Mouse (Mus musculus): ENCODE data around the gene Il17rc. TPM values are rescaled to one million over a fixed set of nuclear protein-coding genes. Genes with fewer than 3 reads are reported as not detected.

The Il17rc gene
- polyA plus RNA-seq, 1 experiment from 2014 or later = 1.4 TPM

DNA sequence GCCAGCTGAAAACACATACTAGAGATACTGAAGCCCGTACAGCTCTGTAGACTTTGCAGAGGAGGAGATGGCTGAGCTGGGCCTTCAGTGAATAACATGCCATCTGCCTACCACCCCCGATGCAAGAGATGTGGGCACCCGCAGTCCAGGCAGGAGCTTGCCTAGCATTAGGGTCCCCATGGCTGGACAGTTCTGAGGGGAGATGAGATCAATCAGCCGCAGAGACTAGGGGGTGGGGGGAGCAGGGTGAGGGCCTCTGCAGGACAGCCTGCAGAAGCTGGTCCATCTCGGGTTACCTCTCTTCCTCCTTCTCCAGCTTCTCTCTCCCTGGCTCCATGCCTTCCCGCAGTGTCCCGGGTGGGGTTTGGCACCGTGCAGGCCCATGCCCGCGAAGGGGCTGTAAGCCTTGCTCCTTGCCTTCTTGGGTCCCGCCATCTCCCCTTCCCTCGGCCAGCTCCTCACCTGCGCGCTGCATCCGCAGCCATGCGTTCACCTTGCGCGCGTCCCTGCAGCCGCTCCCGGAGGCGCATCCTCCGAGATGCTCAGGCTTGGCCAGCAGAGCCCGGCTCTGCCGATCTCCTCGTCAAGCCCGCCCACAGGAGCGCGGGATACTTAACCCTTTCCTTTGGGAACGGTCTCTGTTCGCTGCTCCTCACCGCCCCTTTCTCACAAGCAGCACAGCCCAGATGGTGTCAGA is 30.3 kb downstream of the Il17rc start, which contains the start of gene Prrt3:
Gene Prrt3, minus strand, starts transcription at position 544 of the 697 bp plus-strand sequence.
- Histone ChIP-seq H3K9me3 (replicated peaks) (no peaks in the 10 kb centered on the region), H3K36me3 (ENCODE audit: poor library complexity, severe bottlenecking) (no peaks in the 10 kb centered on the region), H3K4me2 (peak within 1 kb of the TSS; percentile 83), H3K9ac (peak within 1 kb of the TSS; percentile 75), H3K27me3 (peaks cover 7% of the 10 kb centered on the region; the same call in 1 of the 2 replicates), H3K4me1 (peaks cover 6% of the 10 kb centered on the region; the same call in 1 of the 2 replicates), H3K27ac (no peak within 1 kb of the TSS), H3K4me3 (peak within 1 kb of the TSS; percentile 59)
- WGBS = 2% methylated on average over 32 of the region's 32 CpGs
- ATAC-seq = peak; percentile 89

- Histone ChIP-seq H3K27ac (no peak overlapping the region), H3K4me3 (no peak overlapping the region), H3K36me3 (ENCODE audit: poor library complexity, severe bottlenecking) (no peaks in the 10 kb centered on the region), H3K4me1 (peaks cover 6% of the 10 kb centered on the region; the same call in 1 of the 2 replicates), H3K9me3 (replicated peaks) (no peaks in the 10 kb centered on the region), H3K27me3 (peaks cover 7% of the 10 kb centered on the region; the same call in 1 of the 2 replicates), H3K4me2 (no peak overlapping the region), H3K9ac (no peak overlapping the region)
- 49% methylated on average over 2 of the region's 2 CpGs for WGBS
- no peak for ATAC-seq
Observed at GRCm38 (mm10) chr6:113502801-113503200, 31.6 kb downstream of the Il17rc start.

GRCm38 (mm10) chr6:113505689-113506088 is 34.5 kb downstream of the Il17rc start:
- Histone ChIP-seq H3K4me3 (no peak overlapping the region), H3K36me3 (ENCODE audit: poor library complexity, severe bottlenecking) (no peaks in the 10 kb centered on the region), H3K4me1 (peaks cover 6% of the 10 kb centered on the region; the same call in 1 of the 2 replicates), H3K9ac (no peak overlapping the region), H3K27ac (no peak overlapping the region), H3K9me3 (replicated peaks) (no peaks in the 10 kb centered on the region), H3K27me3 (peaks cover 5% of the 10 kb centered on the region; the same call in 1 of the 2 replicates), H3K4me2 (no peak overlapping the region)
- 100% methylated on average over 1 of the region's 1 CpGs for WGBS
- no peak for ATAC-seq

- Histone ChIP-seq H3K4me2 (no peak overlapping the region), H3K36me3 (ENCODE audit: poor library complexity, severe bottlenecking) (0 out of 2 replicates have a peak, but pooled peaks cover under 1% of the 10 kb centered on the region), H3K9ac (no peak overlapping the region), H3K4me1 (no peaks in the 10 kb centered on the region), H3K27ac (no peak overlapping the region), H3K4me3 (no peak overlapping the region), H3K9me3 (replicated peaks) (no peaks in the 10 kb centered on the region), H3K27me3 (no peaks in the 10 kb centered on the region)
- ATAC-seq = no peak
Observed at GRCm38 (mm10) chr6:113507130-113507529, 35.9 kb downstream of the Il17rc start.

GRCm38 (mm10) chr6:113508272-113508946 is 37.2 kb downstream of the Il17rc start:
- Histone ChIP-seq H3K4me1 (no peaks in the 10 kb centered on the region), H3K9me3 (replicated peaks) (no peaks in the 10 kb centered on the region), H3K4me3 (no peak overlapping the region), H3K36me3 (ENCODE audit: poor library complexity, severe bottlenecking) (peaks cover 8% of the 10 kb centered on the region), H3K27me3 (no peaks in the 10 kb centered on the region), H3K27ac (no peak overlapping the region), H3K9ac (no peak overlapping the region), H3K4me2 (no peak overlapping the region)
- 66% methylated on average over 7 of the region's 7 CpGs for WGBS
- ATAC-seq = no peak

DNA sequence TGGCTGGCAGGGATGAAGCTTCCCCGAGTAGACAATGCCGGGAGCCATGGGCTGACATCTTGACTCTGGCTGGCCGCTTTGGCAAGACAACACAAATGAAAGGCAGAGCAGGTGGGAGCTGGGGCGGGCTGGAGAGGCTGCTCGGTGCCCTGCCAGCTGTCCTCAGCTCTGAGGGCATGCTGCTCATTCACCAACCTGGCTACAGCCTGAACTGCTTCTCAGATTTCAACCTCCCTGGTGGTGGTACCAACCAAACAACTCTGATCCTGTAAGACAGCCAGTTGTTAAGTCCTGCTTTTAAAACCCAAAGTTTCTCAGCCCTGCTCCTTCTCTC is 37.7 kb downstream of the Il17rc start:
- Histone ChIP-seq H3K4me2 (no peak overlapping the region), H3K9ac (no peak overlapping the region), H3K4me1 (no peaks in the 10 kb centered on the region), H3K36me3 (ENCODE audit: poor library complexity, severe bottlenecking) (peaks cover 13% of the 10 kb centered on the region), H3K9me3 (replicated peaks) (no peaks in the 10 kb centered on the region), H3K27ac (no peak overlapping the region), H3K4me3 (no peak overlapping the region), H3K27me3 (no peaks in the 10 kb centered on the region)
- WGBS = 46% methylated on average over 5 of the region's 5 CpGs
- ATAC-seq = no peak

DNA sequence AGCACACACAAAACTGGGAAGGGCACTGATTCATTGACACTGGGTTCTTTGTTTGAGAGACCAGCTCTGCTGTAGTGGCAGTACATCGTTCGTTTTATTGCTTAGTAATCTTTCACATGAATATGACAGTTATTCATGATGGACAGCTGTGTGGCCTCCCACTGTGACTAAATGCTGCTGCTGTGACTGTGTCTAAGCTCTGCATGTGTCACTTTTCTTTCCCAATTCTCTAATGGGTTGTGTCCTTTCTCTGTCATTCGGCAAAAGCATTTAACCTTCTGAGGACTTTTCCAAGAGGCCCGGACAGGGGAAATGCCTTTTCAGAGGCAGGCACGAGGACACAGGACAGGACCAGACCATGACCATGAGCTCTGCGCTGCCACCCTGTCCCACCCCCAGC is 42.7 kb downstream of the Il17rc start:
- Histone ChIP-seq H3K9me3 (replicated peaks) (no peaks in the 10 kb centered on the region), H3K4me3 (no peak overlapping the region), H3K36me3 (ENCODE audit: poor library complexity, severe bottlenecking) (peaks cover 63% of the 10 kb centered on the region), H3K9ac (no peak overlapping the region), H3K27ac (no peak overlapping the region), H3K4me1 (no peaks in the 10 kb centered on the region), H3K4me2 (no peak overlapping the region), H3K27me3 (no peaks in the 10 kb centered on the region)
- 96% methylated on average over 6 of the region's 6 CpGs for WGBS
- ATAC-seq = no peak

DNA sequence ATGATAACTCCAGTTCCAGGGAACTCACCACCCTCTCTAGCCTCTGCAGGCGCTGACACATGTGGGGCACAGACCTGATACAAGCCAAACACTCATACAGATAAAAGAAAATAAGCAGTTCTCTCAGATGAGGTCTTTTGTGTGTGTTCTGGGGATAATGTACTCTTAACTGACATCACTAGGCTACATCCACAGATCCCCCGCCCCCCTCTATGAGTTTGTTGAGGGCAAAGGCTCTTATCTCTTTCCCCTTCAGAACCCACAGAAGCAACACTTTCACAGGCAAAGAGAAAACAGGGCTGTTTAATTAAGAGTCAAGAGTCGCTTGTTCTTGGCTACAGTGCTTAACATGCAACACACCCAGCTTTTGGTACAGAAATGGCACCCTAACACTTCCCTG is 43.4 kb downstream of the Il17rc start:
- H3K27me3 ChIP-seq = no peaks in the 10 kb centered on the region
- WGBS = 95% methylated on average over 3 of the region's 3 CpGs
- H3K4me1 ChIP-seq = no peaks in the 10 kb centered on the region
- H3K9ac ChIP-seq = no peak overlapping the region
- H3K4me2 ChIP-seq = no peak overlapping the region
- H3K9me3 ChIP-seq (replicated peaks) = no peaks in the 10 kb centered on the region
- no peak overlapping the region for H3K4me3 ChIP-seq
- peaks cover 69% of the 10 kb centered on the region for H3K36me3 ChIP-seq (ENCODE audit: poor library complexity, severe bottlenecking)
- no peak for ATAC-seq
- no peak overlapping the region for H3K27ac ChIP-seq

GRCm38 (mm10) chr6:113517434-113518080 is 46.3 kb downstream of the Il17rc start:
- Histone ChIP-seq H3K9me3 (replicated peaks) (no peaks in the 10 kb centered on the region), H3K4me1 (no peaks in the 10 kb centered on the region), H3K27me3 (no peaks in the 10 kb centered on the region), H3K27ac (no peak overlapping the region), H3K4me2 (no peak overlapping the region), H3K4me3 (no peak overlapping the region), H3K36me3 (ENCODE audit: poor library complexity, severe bottlenecking) (peaks cover 95% of the 10 kb centered on the region), H3K9ac (no peak overlapping the region)
- no peak for ATAC-seq
- 95% methylated on average over 8 of the region's 8 CpGs for WGBS

DNA sequence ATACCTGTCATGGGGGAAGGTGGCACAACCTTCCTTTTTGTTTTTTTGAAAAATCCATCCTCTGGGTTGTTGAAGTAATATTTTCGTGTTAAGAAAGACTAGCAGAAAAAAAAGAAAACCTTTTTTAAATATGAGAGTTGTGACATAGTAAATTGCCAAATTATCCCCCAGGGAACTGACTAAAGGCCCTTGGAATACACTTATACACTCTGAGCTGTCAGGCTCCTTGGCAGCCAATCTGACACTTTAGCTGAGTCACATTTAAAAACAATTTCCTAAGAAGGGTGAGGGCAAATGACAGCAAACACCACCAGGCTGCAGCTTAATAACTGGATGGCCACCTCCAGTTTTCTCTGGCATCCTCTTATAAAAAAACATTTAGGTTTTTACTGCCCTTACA is 51.1 kb downstream of the Il17rc start:
- ATAC-seq = no peak
- Histone ChIP-seq H3K9ac (no peak overlapping the region), H3K9me3 (replicated peaks) (no peaks in the 10 kb centered on the region), H3K4me2 (no peak overlapping the region), H3K27ac (no peak overlapping the region), H3K4me3 (no peak overlapping the region), H3K4me1 (no peaks in the 10 kb centered on the region), H3K27me3 (no peaks in the 10 kb centered on the region), H3K36me3 (ENCODE audit: poor library complexity, severe bottlenecking) (peaks cover 67% of the 10 kb centered on the region)
- 69% methylated on average over 1 of the region's 1 CpGs for WGBS

DNA sequence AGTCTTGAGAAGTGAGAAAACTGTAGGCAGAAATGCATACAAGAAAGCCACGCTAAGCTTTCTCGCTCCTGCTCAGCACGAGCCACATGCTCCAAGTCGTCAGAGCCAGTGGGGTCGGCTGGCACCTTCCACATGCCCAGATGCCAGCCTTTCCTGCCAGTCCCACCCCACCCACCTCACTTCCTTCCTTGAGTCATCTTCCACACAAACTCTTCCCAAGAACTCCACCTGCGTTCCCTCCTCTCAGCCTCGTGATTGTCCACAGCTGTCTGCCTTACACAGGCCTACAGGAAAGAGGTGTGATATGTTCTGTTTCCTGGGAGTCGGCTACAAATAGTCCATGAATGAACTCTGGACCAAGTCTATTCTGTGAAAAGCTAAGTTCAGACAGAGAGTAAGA is 52.2 kb downstream of the Il17rc start:
- 0 out of 2 replicates have a peak overlapping the region, but pooled peaks have one; percentile 26 for H3K9ac ChIP-seq
- H3K9me3 ChIP-seq (replicated peaks) = no peaks in the 10 kb centered on the region
- no peak overlapping the region for H3K27ac ChIP-seq
- no peaks in the 10 kb centered on the region for H3K4me1 ChIP-seq
- no peak for ATAC-seq
- H3K36me3 ChIP-seq (ENCODE audit: poor library complexity, severe bottlenecking) = peaks cover 61% of the 10 kb centered on the region
- H3K27me3 ChIP-seq = no peaks in the 10 kb centered on the region
- 91% methylated on average over 8 of the region's 8 CpGs for WGBS
- H3K4me2 ChIP-seq = no peak overlapping the region
- no peak overlapping the region for H3K4me3 ChIP-seq

Data from forebrain, embryonic 13.5 days (tissue).